In the genomic region with DNA sequence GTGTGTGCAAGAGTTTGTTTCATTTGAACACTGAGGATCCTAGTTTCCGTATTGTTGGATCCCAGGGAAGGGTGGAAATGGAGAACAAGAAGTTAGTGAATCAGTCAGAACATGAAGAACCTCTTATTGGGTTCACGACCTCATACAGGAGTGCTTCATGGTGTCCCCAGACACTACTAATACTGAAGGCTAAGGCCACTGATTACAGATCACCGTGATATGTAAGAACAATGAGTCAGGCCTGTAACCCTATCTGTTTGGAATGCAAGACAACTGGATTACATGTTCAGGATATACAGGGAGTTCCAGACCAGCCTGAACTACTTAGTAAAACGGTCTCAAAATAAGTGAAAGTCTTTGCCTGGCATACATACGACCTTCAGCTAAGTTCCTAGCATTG, we compare ENCODE assay signal across 31 mouse cellular contexts. TPM values are rescaled to one million over a fixed set of nuclear protein-coding genes. Genes with fewer than 3 reads are reported as not detected.
DNase-seq lines count a peak whose midpoint lies in the region; ATAC-seq and TF ChIP-seq lines count a peak whose summit lies in the region.
"Had no signal": no experiment of that assay in that cellular context is flagged by ENCODE, and none has a peak within 500 bp of the region (broad histone marks: within the 10 kb centered on the region; RNA-seq: fewer than 3 reads in every experiment).

No protein-coding gene starts in this region.

- H3K27ac ChIP-seq in embryonic facial prominence, embryonic 14.5 days (replicated peaks; ENCODE audit: low read depth, low read length) = no peak overlapping the region
- H3K27ac ChIP-seq in embryonic facial prominence, embryonic 10.5 days (replicated peaks) = no peak overlapping the region
- peak overlapping the region; percentile 52; the same call in 1 of the 2 replicates for H3K27ac ChIP-seq in heart, postnatal 0 days (ENCODE audit: low read depth)
- H3K27ac ChIP-seq in hindbrain, embryonic 14.5 days = no peak overlapping the region
- no peak overlapping the region for H3K27ac ChIP-seq in midbrain, embryonic 10.5 days (replicated peaks)
- H3K27ac ChIP-seq: embryonic facial prominence, embryonic 12.5 days; forebrain, embryonic 10.5 days; heart, embryonic 10.5 days; hindbrain, embryonic 12.5 days; neural tube, embryonic 12.5 days; stomach, postnatal 0 days had no signal

- no peak overlapping the region for H3K4me2 ChIP-seq in embryonic facial prominence, embryonic 14.5 days (ENCODE audit: low read depth, low read length)
- H3K4me2 ChIP-seq in heart, postnatal 0 days (ENCODE audit: low read depth, low read length) = no peak overlapping the region
- no peak overlapping the region for H3K4me2 ChIP-seq in hindbrain, embryonic 14.5 days (replicated peaks)
- H3K4me2 ChIP-seq: embryonic facial prominence, embryonic 12.5 days; hindbrain, embryonic 12.5 days; lung, embryonic 14.5 days; midbrain, embryonic 11.5 days; neural tube, embryonic 12.5 days had no signal

- 0 out of 2 replicates have a peak, but pooled peaks have one; percentile 12 for ATAC-seq in embryonic facial prominence, embryonic 14.5 days (ENCODE audit: low read depth)
- no peak; the same call in 1 of the 2 replicates for ATAC-seq in heart, postnatal 0 days (ENCODE audit: insufficient read depth, low read depth)
- ATAC-seq in Patski = peak; percentile 41
- no peak for ATAC-seq in hindbrain, embryonic 14.5 days (ENCODE audit: low FRiP score)
- ATAC-seq: forebrain, embryonic 16.5 days; inflammation-experienced regulatory T-cells, adult 6 months; midbrain, embryonic 16.5 days had no signal

- POLR2A ChIA-PET in Patski (lab: Charles Lee) = no interaction called here

- no peak overlapping the region for H3K4me3 ChIP-seq in embryonic facial prominence, embryonic 14.5 days (ENCODE audit: low read depth, low read length)
- no peak overlapping the region for H3K4me3 ChIP-seq in embryonic facial prominence, embryonic 10.5 days
- no peak overlapping the region for H3K4me3 ChIP-seq in heart, postnatal 0 days (ENCODE audit: low read depth, low read length)
- no peak overlapping the region for H3K4me3 ChIP-seq in hindbrain, embryonic 14.5 days (replicated peaks; ENCODE audit: low read length)
- H3K4me3 ChIP-seq in midbrain, embryonic 10.5 days = no peak overlapping the region
- H3K4me3 ChIP-seq: embryonic facial prominence, embryonic 12.5 days; forebrain, embryonic 10.5 days; heart, embryonic 10.5 days; hindbrain, embryonic 12.5 days; neural tube, embryonic 12.5 days had no signal

- H3K36me3 ChIP-seq in embryonic facial prominence, embryonic 14.5 days (ENCODE audit: control insufficient read depth, insufficient read depth, low read length) = no peaks in the 10 kb centered on the region
- no peaks in the 10 kb centered on the region for H3K36me3 ChIP-seq in embryonic facial prominence, embryonic 10.5 days (replicated peaks)
- no peaks in the 10 kb centered on the region for H3K36me3 ChIP-seq in heart, postnatal 0 days (replicated peaks; ENCODE audit: control insufficient read depth, insufficient read depth, low read length)
- no peaks in the 10 kb centered on the region for H3K36me3 ChIP-seq in hindbrain, embryonic 14.5 days (replicated peaks; ENCODE audit: control insufficient read depth, insufficient read depth)
- H3K36me3 ChIP-seq in midbrain, embryonic 10.5 days = no peaks in the 10 kb centered on the region
- H3K36me3 ChIP-seq: embryonic facial prominence, embryonic 12.5 days; forebrain, embryonic 10.5 days; heart, embryonic 10.5 days; hindbrain, embryonic 12.5 days; neural tube, embryonic 12.5 days had no signal

- CTCF ChIA-PET in Patski (lab: Charles Lee) = interaction anchor here (1.1 to 2.1 kb wide), 4 partner anchors 8 to 29 kb away, joined by 3 to 8 read pairs (median 4); no protein-coding TSS in a partner anchor

- no peak for TF ChIP-seq CTCF in heart, postnatal 0 days (IDR thresholded peaks at IDR 0.05; ENCODE audit: low read depth)
- TF ChIP-seq CTCF in Patski (IDR thresholded peaks at IDR 0.05) = no peak

- no peak for DNase-seq in embryonic facial prominence, embryonic 14.5 days (ENCODE audit: low spot score)
- no peak for DNase-seq in embryonic facial prominence, embryonic 10.5 days (ENCODE audit: low spot score)
- no peak for DNase-seq in heart, postnatal 0 days (ENCODE audit: low spot score)
- DNase-seq in heart, postnatal 4 days = no peak
- DNase-seq in 416B (ENCODE audit: low read depth) (peak; percentile 21), Patski (ENCODE audit: low read depth, low spot score) (no peak)
- DNase-seq in hindbrain, embryonic 14.5 days (ENCODE audit: low spot score) = no peak
- no peak for DNase-seq in midbrain, embryonic 10.5 days (ENCODE audit: low spot score)
- DNase-seq: B cell, adult 2 months; cerebellum, adult 8-10 months; cerebellum, postnatal 25 days; gastrocnemius, postnatal 14 days; kidney, adult 11 months; kidney, postnatal 14 days; layer of hippocampus, adult 9-11 months; lung, embryonic 14.5 days; lung, postnatal 14 days; right cerebral cortex, adult 18-20 months; thymus, adult 18-20 months; thymus, postnatal 36 days had no signal

- no peak overlapping the region for H3K9ac ChIP-seq in embryonic facial prominence, embryonic 14.5 days (ENCODE audit: low read depth, low read length)
- no peak overlapping the region for H3K9ac ChIP-seq in heart, postnatal 0 days (replicated peaks; ENCODE audit: low read depth, low read length)
- H3K9ac ChIP-seq in hindbrain, embryonic 14.5 days = no peak overlapping the region
- H3K9ac ChIP-seq: embryonic facial prominence, embryonic 12.5 days; hindbrain, embryonic 12.5 days; lung, embryonic 14.5 days; neural tube, embryonic 12.5 days had no signal

- no peaks in the 10 kb centered on the region for H3K9me3 ChIP-seq in embryonic facial prominence, embryonic 14.5 days (ENCODE audit: control insufficient read depth, low read length)
- H3K9me3 ChIP-seq in embryonic facial prominence, embryonic 10.5 days = no peaks in the 10 kb centered on the region
- no peaks in the 10 kb centered on the region for H3K9me3 ChIP-seq in heart, postnatal 0 days (replicated peaks; ENCODE audit: control insufficient read depth, low read length)
- H3K9me3 ChIP-seq in hindbrain, embryonic 14.5 days (ENCODE audit: control insufficient read depth, low read length) = no peaks in the 10 kb centered on the region
- H3K9me3 ChIP-seq in midbrain, embryonic 10.5 days (replicated peaks) = no peaks in the 10 kb centered on the region
- H3K9me3 ChIP-seq: embryonic facial prominence, embryonic 12.5 days; forebrain, embryonic 10.5 days; heart, embryonic 10.5 days; hindbrain, embryonic 12.5 days; neural tube, embryonic 12.5 days had no signal

- TF ChIP-seq EP300 in heart, postnatal 0 days (IDR thresholded peaks at IDR 0.05; ENCODE audit: low read depth) = no peak

- H3K27me3 ChIP-seq in embryonic facial prominence, embryonic 14.5 days (replicated peaks; ENCODE audit: control insufficient read depth, insufficient read depth, low read length) = no peaks in the 10 kb centered on the region
- no peaks in the 10 kb centered on the region for H3K27me3 ChIP-seq in embryonic facial prominence, embryonic 10.5 days (replicated peaks; ENCODE audit: low read depth, poor library complexity, severe bottlenecking)
- H3K27me3 ChIP-seq in heart, postnatal 0 days (ENCODE audit: control insufficient read depth, insufficient read depth, low read length) = no peaks in the 10 kb centered on the region
- H3K27me3 ChIP-seq in Patski = no peaks in the 10 kb centered on the region
- H3K27me3 ChIP-seq in hindbrain, embryonic 14.5 days (ENCODE audit: control insufficient read depth, insufficient read depth, low read length) = no peaks in the 10 kb centered on the region
- H3K27me3 ChIP-seq in midbrain, embryonic 10.5 days (ENCODE audit: low read depth, poor library complexity, severe bottlenecking) = no peaks in the 10 kb centered on the region
- H3K27me3 ChIP-seq: CH12.LX; embryonic facial prominence, embryonic 12.5 days; hindbrain, embryonic 12.5 days; neural tube, embryonic 12.5 days had no signal

- in situ Hi-C loops in Patski (cut with MboI; ENCODE audit: low pct_unique_long_range_greater_than_20kb) = loop anchor here (25.0 kb wide), 1 partner anchor 654 kb away; a partner anchor contains a TSS

- peaks cover 13% of the 10 kb centered on the region for H3K4me1 ChIP-seq in embryonic facial prominence, embryonic 14.5 days (ENCODE audit: control insufficient read depth, insufficient read depth, low read length)
- H3K4me1 ChIP-seq in embryonic facial prominence, embryonic 10.5 days = 0 out of 2 replicates have a peak, but pooled peaks cover 4% of the 10 kb centered on the region
- H3K4me1 ChIP-seq in heart, postnatal 0 days (ENCODE audit: control insufficient read depth, insufficient read depth) = peaks cover 49% of the 10 kb centered on the region
- no peaks in the 10 kb centered on the region; the same call in 1 of the 2 replicates for H3K4me1 ChIP-seq in hindbrain, embryonic 14.5 days (replicated peaks; ENCODE audit: control insufficient read depth, insufficient read depth, low read length)
- 0 out of 2 replicates have a peak, but pooled peaks cover 4% of the 10 kb centered on the region for H3K4me1 ChIP-seq in midbrain, embryonic 10.5 days
- H3K4me1 ChIP-seq: forebrain, embryonic 10.5 days; hindbrain, embryonic 12.5 days; neural tube, embryonic 12.5 days had no signal

- 52% methylated on average over 5 of the region's 5 CpGs for WGBS in embryonic facial prominence, embryonic 14.5 days
- 71% methylated on average over 5 of the region's 5 CpGs for WGBS in embryonic facial prominence, embryonic 10.5 days
- WGBS in heart, postnatal 0 days = 46% methylated on average over 5 of the region's 5 CpGs
- 93% methylated on average over 5 of the region's 5 CpGs for WGBS in hindbrain, embryonic 14.5 days
- WGBS in midbrain, embryonic 10.5 days = 89% methylated on average over 5 of the region's 5 CpGs

RNA-seq across cellular contexts. Expression of a gene that starts 13.9 kb away (rescaled TPM):
- polyA plus RNA-seq in embryonic facial prominence, embryonic 14.5 days (2014; fragmentation: Nextera tagmentation; extraction: Ambion mirVana) = 6.1 and 6.8 TPM in 2 replicates
- 2.2 and 2.5 TPM in 2 replicates for polyA plus RNA-seq in embryonic facial prominence, embryonic 10.5 days (2016; fragmentation: Nextera tagmentation; extraction: Ambion mirVana)
- 17.0 and 22.3 TPM in 2 replicates for total RNA-seq in heart, postnatal 0 days (2014; rRNA removed; ENCODE audit: low replicate concordance)
- polyA plus RNA-seq in heart, postnatal 0 days (2015; fragmentation: Nextera tagmentation; extraction: Ambion mirVana) = 2.3 and 2.4 TPM in 2 replicates
- total RNA-seq in heart, postnatal 4 days (2021) = 10 to 100 TPM; 18.5 to 19.4 TPM
- 27.5 TPM for polyA plus RNA-seq in Patski (2021)
- 3.5 and 3.7 TPM in 2 replicates for polyA plus RNA-seq in hindbrain, embryonic 14.5 days (2014; fragmentation: Nextera tagmentation; extraction: Ambion mirVana)
- 1.5 and 1.7 TPM in 2 replicates for polyA plus RNA-seq in midbrain, embryonic 10.5 days (2016; fragmentation: Nextera tagmentation; extraction: Ambion mirVana)

Comparison
In these comparisons a context has a peak if more than half of its experiments do, and no peak if none do; other contexts are left out.
1. ATAC-seq: peak in embryonic facial prominence, embryonic 14.5 days (single experiment) and Patski (single experiment); none in heart, postnatal 0 days (single experiment) and hindbrain, embryonic 14.5 days (single experiment).